Mouse (Mus musculus): ENCODE measurements around the gene Rrp15. TPM values are rescaled to one million over a fixed set of nuclear protein-coding genes. Genes with fewer than 3 reads are reported as not detected.

The Rrp15 gene
- total and polyA plus RNA-seq, 3 experiments: 130 to 142 TPM; not detected in 1

GRCm38 (mm10) chr1:186705915-186706248, 43.3 kb downstream of the Rrp15 start, which contains the start of gene Tgfb2:
Tgfb2 (minus strand) TSS chr1:186705989.
- TF ChIP-seq SMC3 (IDR thresholded peaks at IDR 0.05; ENCODE audit: low read depth, low read length) (no peak), MAZ (IDR thresholded peaks at IDR 0.05; ENCODE audit: low read depth, low read length) (no peak), ZC3H11A (IDR thresholded peaks at IDR 0.05; ENCODE audit: low read depth, low read length) (no peak), ZKSCAN1 (IDR thresholded peaks at IDR 0.05; ENCODE audit: low read depth, low read length) (no peak), EP300 (IDR thresholded peaks at IDR 0.05; ENCODE audit: low read depth in 1 of 2, low read length in 2 of 2) (no peak)
- H3K4me3 ChIP-seq (ENCODE audit: control insufficient read depth in 1 of 2, insufficient read depth in 1 of 2, low read depth in 2 of 2, low read length in 2 of 2): no peak within 1 kb of the TSS

GRCm38 (mm10) chr1:186705203-186705914, 43.8 kb downstream of the Rrp15 start:
- H3K27me3 ChIP-seq (ENCODE audit: control insufficient read depth in 1 of 2, insufficient read depth in 2 of 2, low read length in 2 of 2): no peaks in the 10 kb centered on the region
- no peak overlapping the region for H3K9ac ChIP-seq (ENCODE audit: control insufficient read depth, low read depth, low read length, poor library complexity, severe bottlenecking)
- H3K4me3 ChIP-seq (ENCODE audit: control insufficient read depth in 1 of 2, insufficient read depth in 1 of 2, low read depth in 2 of 2, low read length in 2 of 2): no peak overlapping the region
- TF ChIP-seq HCFC1 (IDR thresholded peaks at IDR 0.05; ENCODE audit: low read depth, low read length) (no peak), NRF1 (IDR thresholded peaks at IDR 0.05; ENCODE audit: insufficient read depth, low read depth, low read length, poor library complexity, severe bottlenecking) (no peak), MYC (IDR thresholded peaks at IDR 0.05; ENCODE audit: low read depth, low read length) (no peak), ZNF384 (IDR thresholded peaks at IDR 0.05; ENCODE audit: low read depth, low read length) (no peak), SMC3 (IDR thresholded peaks at IDR 0.05; ENCODE audit: low read depth, low read length) (no peak), POLR2AphosphoS2 (IDR thresholded peaks at IDR 0.05; ENCODE audit: low read length) (no peak), RCOR1 (IDR thresholded peaks at IDR 0.05; ENCODE audit: low read depth, low read length) (no peak), MYB (IDR thresholded peaks at IDR 0.05; ENCODE audit: low read depth, low read length) (no peak), ELF1 (IDR thresholded peaks at IDR 0.05; ENCODE audit: low read depth, low read length) (no peak), POLR2AphosphoS5 (IDR thresholded peaks at IDR 0.05; ENCODE audit: borderline replicate concordance, low read depth, low read length) (no peak), MAZ (IDR thresholded peaks at IDR 0.05; ENCODE audit: low read depth, low read length) (no peak), MAX (IDR thresholded peaks at IDR 0.05; ENCODE audit: low read length) (no peak), ZKSCAN1 (IDR thresholded peaks at IDR 0.05; ENCODE audit: low read depth, low read length) (no peak)
- no peaks in the 10 kb centered on the region for H3K79me2 ChIP-seq (ENCODE audit: control insufficient read depth, insufficient read depth, low read length, poor library complexity)
- no peaks in the 10 kb centered on the region for H3K36me3 ChIP-seq (ENCODE audit: control insufficient read depth in 1 of 2, insufficient read depth in 2 of 2, low read length in 2 of 2)
- H3K9me3 ChIP-seq (replicated peaks; ENCODE audit: insufficient read depth, low read length): no peaks in the 10 kb centered on the region
- no peak overlapping the region for H3K27ac ChIP-seq (ENCODE audit: control insufficient read depth, low read depth, low read length)
- H3K4me1 ChIP-seq (ENCODE audit: control insufficient read depth in 1 of 2, insufficient read depth in 2 of 2, low read length in 2 of 2): no peaks in the 10 kb centered on the region
- DNase-seq (ENCODE audit: low read depth, low spot score): no peak

More at GRCm38 (mm10) chr1:186705915-186706248, 43.3 kb downstream of the Rrp15 start, which contains the start of gene Tgfb2:
- no peaks in the 10 kb centered on the region for H3K9me3 ChIP-seq (replicated peaks; ENCODE audit: insufficient read depth, low read length)
- no peak within 1 kb of the TSS for H3K9ac ChIP-seq (ENCODE audit: control insufficient read depth, low read depth, low read length, poor library complexity, severe bottlenecking)
- no peaks in the 10 kb centered on the region for H3K27me3 ChIP-seq (ENCODE audit: control insufficient read depth in 1 of 2, insufficient read depth in 2 of 2, low read length in 2 of 2)
- H3K27ac ChIP-seq (ENCODE audit: control insufficient read depth, low read depth, low read length): no peak within 1 kb of the TSS
- no peaks in the 10 kb centered on the region for H3K79me2 ChIP-seq (ENCODE audit: control insufficient read depth, insufficient read depth, low read length, poor library complexity)
- H3K4me1 ChIP-seq (ENCODE audit: control insufficient read depth in 1 of 2, insufficient read depth in 2 of 2, low read length in 2 of 2): no peaks in the 10 kb centered on the region
- no peaks in the 10 kb centered on the region for H3K36me3 ChIP-seq (ENCODE audit: control insufficient read depth in 1 of 2, insufficient read depth in 2 of 2, low read length in 2 of 2)
- DNase-seq (ENCODE audit: low read depth, low spot score): no peak
